Mouse (Mus musculus) heart, adult 2 months (tissue): Measurements from ENCODE around the gene Sfr1. TPM values are rescaled to one million over a fixed set of nuclear protein-coding genes. Genes with fewer than 3 reads are reported as not detected.
A peak's percentile ranks its signal among the peaks of the same experiment; 100 is the strongest.

Experiments used
- DNase-seq, 2 experiments: peaks; one replicate each; pipeline ENCODE4 v3.0.0; 2021
- H3K27ac ChIP-seq: fragments of 200-600 bp; 2 replicates; pipeline ENCODE4 v1.8.1; 2022
- H3K27me3 ChIP-seq: fragments of 200-500 bp; 2 replicates; pipeline ENCODE4 v1.6.1; 2012; ENCODE audit warnings: mild to moderate bottlenecking, low read length, inconsistent platforms, mixed read lengths; ENCODE audit not compliant: control insufficient read depth, insufficient read depth
- H3K36me3 ChIP-seq: fragments of 200-500 bp; 2 replicates; pipeline ENCODE4 v1.6.1; 2012; ENCODE audit warnings: low read length, inconsistent platforms; ENCODE audit not compliant: control insufficient read depth, insufficient read depth
- H3K4me1 ChIP-seq: fragments of 200-500 bp; 2 replicates; pipeline ENCODE4 v1.6.1; 2011; ENCODE audit warnings: low read length; ENCODE audit not compliant: control insufficient read depth, insufficient read depth
- H3K4me3 ChIP-seq: fragments of 200-600 bp; 2 replicates; pipeline ENCODE4 v1.8.1; 2022
- H3K79me2 ChIP-seq: fragments of 200-500 bp; replicated peaks from 2 replicates; pipeline ENCODE4 v1.6.1; 2012; ENCODE audit warnings: mild to moderate bottlenecking, inconsistent platforms, low read length, moderate library complexity, mixed read lengths; ENCODE audit not compliant: control insufficient read depth, insufficient read depth
- H3K9ac ChIP-seq: fragments of 200-500 bp; 2 replicates; pipeline ENCODE4 v1.6.1; 2012; ENCODE audit warnings: low read depth, mild to moderate bottlenecking, control low read depth, inconsistent platforms, low read length, mixed read lengths
- CTCF ChIP-seq: fragments of 200-600 bp; IDR thresholded peaks from 2 replicates; pipeline ENCODE4 v1.8.1; 2022; ENCODE audit warnings: antibody characterized with exemption, mild to moderate bottlenecking, moderate library complexity
- EP300 ChIP-seq: fragments of 200-500 bp; IDR thresholded peaks from 2 replicates; pipeline ENCODE4 v1.6.1; 2011; ENCODE audit warnings: low read depth, low read length, control low read depth; ENCODE audit not compliant: insufficient read depth
- POLR2A ChIP-seq: fragments of 200-500 bp; IDR thresholded peaks from 2 replicates; pipeline ENCODE4 v1.6.1; 2011; ENCODE audit warnings: mild to moderate bottlenecking, low read depth, low read length, control low read depth; ENCODE audit not compliant: insufficient read depth
- WGBS: fragments of 180-500 bp; shearing (Covaris S2); methylation state at CpG from one replicate; pipeline ENCODE4 v1.1.7; 2018; 5-methylcytosine and 5-hydroxymethylcytosine counted together
- intact Hi-C: fragments of 180-260 bp; cut with DNase I; formaldehyde crosslinking; loops from one replicate; pipeline ENCODE4 v1.15.1; 2025
- microRNA-seq, 2 experiments: library from miRNA; unstranded; fragments of <30 nt; microRNA quantifications; one replicate each; pipeline ENCODE4 v1.2.0; 2021
- polyA plus RNA-seq: library from polyadenylated mRNA; depleted of rRNA; stranded (reverse); fragments of >200 nt; gene quantifications from 2 replicates; pipeline ENCODE4 v1.2.3, GENCODE M21; 2012; rRNA removed
- total RNA-seq, 2 experiments: library from RNA; stranded (reverse); gene quantifications; 2 replicates each; pipeline ENCODE4 v1.2.3; 2021

Sfr1 gene
- total and polyA plus RNA-seq, 3 experiments: 56.1 to 67.7 (median 62.8) TPM

GRCm38 (mm10) chr19:47753921-47754320 is 22.4 kb downstream of the Sfr1 start:
- Histone ChIP-seq H3K36me3 (no peaks in the 10 kb centered on the region), H3K27ac (no peak overlapping the region), H3K9ac (no peak overlapping the region), H3K4me3 (no peak overlapping the region), H3K27me3 (no peaks in the 10 kb centered on the region), H3K79me2 (no peaks in the 10 kb centered on the region), H3K4me1 (no peaks in the 10 kb centered on the region)
- DNase-seq: no peak
- TF ChIP-seq POLR2A (no peak), EP300 (no peak), CTCF (no peak)
- intact Hi-C loops: no loop called here
- WGBS: 90% methylated on average over 4 of the region's 4 CpGs

- no peak for TF ChIP-seq POLR2A
- no peak overlapping the region for H3K9ac ChIP-seq
- WGBS: 74% methylated on average over 9 of the region's 9 CpGs
- no peak overlapping the region for H3K4me3 ChIP-seq
- no peaks in the 10 kb centered on the region for H3K4me1 ChIP-seq
- DNase-seq: no peak
- no peaks in the 10 kb centered on the region for H3K79me2 ChIP-seq
- H3K36me3 ChIP-seq: no peaks in the 10 kb centered on the region
- intact Hi-C loops: no loop called here
- no peak overlapping the region for H3K27ac ChIP-seq
- H3K27me3 ChIP-seq: no peaks in the 10 kb centered on the region
These were observed 23.4 kb downstream of the Sfr1 start for GRCm38 (mm10) chr19:47754931-47755330.

- H3K27ac ChIP-seq: no peak overlapping the region
- H3K4me1 ChIP-seq: no peaks in the 10 kb centered on the region
- 44% methylated on average over 19 of the region's 19 CpGs for WGBS
- DNase-seq: peak; percentile 46 to 51
- H3K36me3 ChIP-seq: no peaks in the 10 kb centered on the region
- no peak overlapping the region for H3K9ac ChIP-seq
- no peaks in the 10 kb centered on the region for H3K79me2 ChIP-seq
- intact Hi-C loops: no loop called here
- H3K4me3 ChIP-seq: peak overlapping the region; percentile 15; the same call in 1 of the 2 replicates
- no peaks in the 10 kb centered on the region for H3K27me3 ChIP-seq
- TF ChIP-seq EP300 (no peak), POLR2A (no peak), CTCF (no peak)
These were observed 24.1 kb downstream of the Sfr1 start for GRCm38 (mm10) chr19:47755625-47756024.

DNA sequence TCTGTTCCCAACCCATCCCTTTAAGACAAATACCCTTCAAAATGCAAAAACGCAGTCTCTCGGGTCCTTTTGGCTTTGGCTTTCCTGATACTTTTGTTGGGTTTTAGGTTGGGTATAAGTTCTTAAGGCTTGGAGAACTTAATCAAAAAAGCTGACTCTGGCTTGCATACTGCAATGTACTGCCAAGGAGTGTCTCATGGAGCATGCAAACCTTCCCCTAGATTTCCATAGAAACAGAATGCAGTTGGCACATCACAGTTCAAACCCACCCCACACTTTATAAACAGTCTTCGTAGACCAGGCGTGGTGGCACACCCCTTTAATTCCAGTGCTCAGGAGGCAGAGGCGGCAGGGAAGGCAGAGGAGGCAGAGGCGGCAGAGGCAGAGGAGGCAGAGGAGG is 46.4 kb downstream of the Sfr1 start:
- 91% methylated on average over 6 of the region's 6 CpGs for WGBS
- intact Hi-C loops: no loop called here
- no peaks in the 10 kb centered on the region for H3K27me3 ChIP-seq
- no peaks in the 10 kb centered on the region for H3K36me3 ChIP-seq
- TF ChIP-seq CTCF (no peak), POLR2A (no peak), EP300 (no peak)
- H3K9ac ChIP-seq: no peak overlapping the region
- no peaks in the 10 kb centered on the region for H3K4me1 ChIP-seq
- H3K27ac ChIP-seq: no peak overlapping the region
- DNase-seq: no peak
- no peaks in the 10 kb centered on the region for H3K79me2 ChIP-seq
- no peak overlapping the region for H3K4me3 ChIP-seq

GRCm38 (mm10) chr19:47780145-47780544 is 48.7 kb downstream of the Sfr1 start:
- Histone ChIP-seq H3K4me1 (no peaks in the 10 kb centered on the region), H3K4me3 (no peak overlapping the region), H3K36me3 (no peaks in the 10 kb centered on the region), H3K9ac (no peak overlapping the region), H3K27me3 (no peaks in the 10 kb centered on the region), H3K27ac (no peak overlapping the region), H3K79me2 (no peaks in the 10 kb centered on the region)
- no peak for DNase-seq
- TF ChIP-seq POLR2A (no peak), CTCF (no peak), EP300 (no peak)
- intact Hi-C loops: no loop called here
- WGBS: 95% methylated on average over 7 of the region's 7 CpGs

DNA sequence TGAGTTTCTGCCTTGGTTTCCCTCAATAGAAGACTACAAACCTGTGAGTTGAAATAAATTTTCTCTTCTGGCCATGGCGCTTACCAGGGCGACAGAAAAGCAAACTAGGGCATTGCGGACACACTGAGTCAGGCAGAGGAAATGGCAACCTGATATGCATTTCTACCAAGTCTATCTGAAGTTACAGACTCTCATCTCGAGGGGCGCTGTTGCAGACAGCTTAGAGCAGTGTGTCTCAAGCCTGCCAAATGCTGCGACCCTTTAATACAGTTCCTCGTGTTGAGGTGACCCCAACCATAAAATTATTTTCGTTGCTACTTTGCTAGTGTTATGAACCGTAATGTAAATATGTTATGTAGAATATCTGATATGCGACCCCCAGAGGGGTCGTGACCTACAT is 49.5 kb downstream of the Sfr1 start:
- WGBS: 72% methylated on average over 11 of the region's 11 CpGs
- H3K9ac ChIP-seq: no peak overlapping the region
- H3K36me3 ChIP-seq: no peaks in the 10 kb centered on the region
- no peak overlapping the region for H3K27ac ChIP-seq
- H3K4me1 ChIP-seq: no peaks in the 10 kb centered on the region
- DNase-seq: no peak
- no peak overlapping the region for H3K4me3 ChIP-seq
- intact Hi-C loops: no loop called here
- H3K27me3 ChIP-seq: no peaks in the 10 kb centered on the region
- no peaks in the 10 kb centered on the region for H3K79me2 ChIP-seq
- TF ChIP-seq CTCF: no peak
- no peak for TF ChIP-seq POLR2A
- no peak for TF ChIP-seq EP300

- Histone ChIP-seq H3K27me3 (no peaks in the 10 kb centered on the region), H3K4me1 (no peaks in the 10 kb centered on the region), H3K79me2 (no peaks in the 10 kb centered on the region), H3K4me3 (no peak overlapping the region), H3K36me3 (no peaks in the 10 kb centered on the region), H3K27ac (no peak overlapping the region), H3K9ac (no peak overlapping the region)
- no peak for DNase-seq
- intact Hi-C loops: no loop called here
- TF ChIP-seq POLR2A (no peak), CTCF (no peak), EP300 (no peak)
- WGBS: 80% methylated on average over 6 of the region's 6 CpGs
These were observed 52.4 kb downstream of the Sfr1 start for GRCm38 (mm10) chr19:47783898-47784297.

Small RNAs within 50 kb of the gene (microRNA-seq; reads per million reads assigned to microRNA genes)
- 0 reads per million in 2 experiments for gene Mir8090

Other genes with a start within 250 kb of the Sfr1 start
- gene Stn1, start 194.2 kb upstream of the Sfr1 start, total RNA-seq: 10 to 100 TPM; 15.8 to 20.0 TPM
- 15.7 and 16.0 TPM in 2 replicates for gene Stn1, start 194.2 kb upstream of the Sfr1 start, polyA plus RNA-seq
- 10 to 100 TPM; 83.8 to 95.3 TPM for gene Slk, start 152.0 kb upstream of the Sfr1 start, total RNA-seq
- 14.4 and 33.5 TPM in 2 replicates for gene Slk, start 152.0 kb upstream of the Sfr1 start, polyA plus RNA-seq
- under 1 TPM in 1 of 2 experiments, not detected in 1; 0.18 TPM for gene Col17a1, start 39.6 kb upstream of the Sfr1 start, total RNA-seq
- 0.03 and 0.37 TPM in 2 replicates for gene Col17a1, start 39.6 kb upstream of the Sfr1 start, polyA plus RNA-seq
- gene Gsto1, start 123.3 kb downstream of the Sfr1 start, total RNA-seq: 100 to 1,000 TPM; 148 to 191 TPM
- gene Gsto1, start 123.3 kb downstream of the Sfr1 start, polyA plus RNA-seq: 152 and 158 TPM in 2 replicates
- 1 to 10 TPM; 2.6 to 2.7 TPM for gene Gsto2, start 133.9 kb downstream of the Sfr1 start, total RNA-seq
- 1.4 and 1.6 TPM in 2 replicates for gene Gsto2, start 133.9 kb downstream of the Sfr1 start, polyA plus RNA-seq
- not detected for gene Cfap43, start 187.6 kb downstream of the Sfr1 start, total RNA-seq
- 0.26 and 0.86 TPM in 2 replicates for gene Cfap43, start 187.6 kb downstream of the Sfr1 start, polyA plus RNA-seq
- gene Itprip, start 187.6 kb downstream of the Sfr1 start, total RNA-seq: 10 to 100 TPM in 1 of 2 experiments, 1 to 10 TPM in 1; 8.5 to 11.7 TPM
- gene Itprip, start 187.6 kb downstream of the Sfr1 start, polyA plus RNA-seq: 8.1 and 8.6 TPM in 2 replicates
- gene Cfap58, start 206.0 kb downstream of the Sfr1 start, total RNA-seq: 1 to 10 TPM; 1.9 to 2.1 TPM
- gene Cfap58, start 206.0 kb downstream of the Sfr1 start, polyA plus RNA-seq: 0.02 TPM in 1 of 2 replicates, not detected in the other